Mouse (Mus musculus) MEL (cell line): ENCODE data around the gene Armc7.

Experiments
- CTCF ChIP-seq, 3 experiments: IDR thresholded peaks in 2 of 3; conservative IDR thresholded peaks in 1 of 3; 2 replicates each; pipeline ENCODE4 v1.5.1; 2011 to 2012; ENCODE audit warnings: low read length in 3 of 3, low read depth in 2 of 3, mild to moderate bottlenecking in 2 of 3, improper control_type of control experiment in 1 of 3, inconsistent platforms in 1 of 3, mixed read lengths in 1 of 3, moderate library complexity in 1 of 3; ENCODE audit not compliant: control insufficient read depth in 1 of 3, insufficient read depth in 1 of 3, poor library complexity in 1 of 3, severe bottlenecking in 1 of 3
- EP300 ChIP-seq, 2 experiments: IDR thresholded peaks; 2 replicates each; pipeline ENCODE4 v1.6.1; 2011; ENCODE audit warnings: improper control_type of control experiment in 2 of 2, low read length in 2 of 2, low read depth in 1 of 2, mild to moderate bottlenecking in 1 of 2
- GABPA ChIP-seq: IDR thresholded peaks from 2 replicates; pipeline ENCODE4 v1.6.1; 2012; ENCODE audit warnings: low read depth, mild to moderate bottlenecking, inconsistent platforms, low read length, improper control_type of control experiment, moderate library complexity
- GATA1 ChIP-seq: IDR thresholded peaks from 2 replicates; pipeline ENCODE4 v1.6.1; 2011; ENCODE audit warnings: low read depth, low read length, improper control_type of control experiment
- JUND ChIP-seq: IDR thresholded peaks from 2 replicates; pipeline ENCODE4 v1.6.1; 2011; ENCODE audit warnings: low read depth, mild to moderate bottlenecking, improper control_type of control experiment, low read length
- MEF2A ChIP-seq: IDR thresholded peaks from 2 replicates; pipeline ENCODE4 v1.6.1; 2014; ENCODE audit warnings: low read depth, mild to moderate bottlenecking, inconsistent platforms, low read length, improper control_type of control experiment; ENCODE audit not compliant: poor library complexity, insufficient replicate concordance, severe bottlenecking; ENCODE audit errors: extremely low read depth
- MYC ChIP-seq: IDR thresholded peaks from 2 replicates; pipeline ENCODE4 v1.6.1; 2011; ENCODE audit warnings: low read depth, mild to moderate bottlenecking, low read length, improper control_type of control experiment, moderate library complexity
- POLR2A ChIP-seq, 2 experiments: IDR thresholded peaks; 2 replicates each; pipeline ENCODE4 v1.6.1; 2011 to 2012; ENCODE audit warnings: low read length in 2 of 2, mild to moderate bottlenecking in 2 of 2, control low read depth in 1 of 2, improper control_type of control experiment in 1 of 2, low read depth in 1 of 2, moderate library complexity in 1 of 2; ENCODE audit not compliant: control insufficient read depth in 1 of 2, insufficient read depth in 1 of 2, poor library complexity in 1 of 2
- TAL1 ChIP-seq: IDR thresholded peaks from 2 replicates; pipeline ENCODE4 v1.6.1; 2012; ENCODE audit warnings: mild to moderate bottlenecking, inconsistent platforms, low read length, moderate library complexity, mixed read lengths
- TCF12 ChIP-seq: IDR thresholded peaks from 2 replicates; pipeline ENCODE4 v1.6.1; 2014; ENCODE audit warnings: low read depth, mild to moderate bottlenecking, inconsistent platforms, low read length, improper control_type of control experiment, moderate library complexity
- USF1 ChIP-seq: IDR thresholded peaks from 2 replicates; pipeline ENCODE4 v1.6.1; 2014; ENCODE audit warnings: low read depth, mild to moderate bottlenecking, inconsistent platforms, low read length, improper control_type of control experiment, moderate library complexity
- ZC3H11A ChIP-seq: IDR thresholded peaks from 2 replicates; pipeline ENCODE4 v1.6.1; 2012; ENCODE audit warnings: low read depth, mild to moderate bottlenecking, inconsistent platforms, low read length, improper control_type of control experiment
- ZMIZ1 ChIP-seq: IDR thresholded peaks from 2 replicates; pipeline ENCODE4 v1.6.1; 2012; ENCODE audit warnings: low read depth, mild to moderate bottlenecking, inconsistent platforms, low read length, improper control_type of control experiment, moderate library complexity

DNA sequence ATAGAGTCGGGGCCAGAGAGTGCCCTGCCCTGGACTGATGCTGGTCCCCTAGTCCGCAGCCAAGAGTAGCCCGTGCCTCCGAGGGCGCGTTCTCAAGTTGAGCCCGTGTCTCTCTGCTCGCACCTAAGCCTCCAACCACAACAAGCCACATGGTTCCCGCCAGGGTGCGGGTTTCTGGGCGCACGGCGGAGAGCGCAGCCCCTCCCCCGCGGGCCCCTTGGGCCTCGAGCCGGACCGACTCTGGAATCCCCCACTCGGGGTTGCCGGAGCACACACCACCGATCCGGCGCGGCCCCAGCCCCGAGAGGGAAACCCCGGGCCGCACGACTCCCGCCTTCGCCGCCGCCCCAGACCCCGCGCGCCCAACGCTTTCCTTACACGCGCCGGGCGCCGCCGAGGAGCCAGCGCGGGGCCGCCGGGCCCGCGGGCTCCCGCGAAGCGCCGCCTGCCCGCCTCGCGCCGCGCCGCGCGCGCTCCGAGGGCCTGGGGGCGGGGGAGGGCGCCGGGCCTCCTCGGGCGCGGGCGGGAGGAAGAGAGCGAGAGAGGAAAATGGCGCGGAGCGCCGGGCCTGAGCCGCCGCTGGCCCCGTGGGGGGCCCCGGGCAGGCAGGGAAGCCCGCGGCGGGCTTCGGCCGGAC is 60.1 kb downstream of the Armc7 start:
- peak; percentile 0 to 4; a peak in 1 of 4 replicates for TF ChIP-seq POLR2A (IDR thresholded peaks at IDR 0.05; ENCODE audit: control insufficient read depth in 1 of 2, insufficient read depth in 1 of 2, low read depth in 1 of 2, low read length in 2 of 2, poor library complexity in 1 of 2)
- TF ChIP-seq ZMIZ1 = no peak
- TF ChIP-seq CTCF (IDR thresholded peaks at IDR 0.05 in 2 of 3, conservative IDR thresholded peaks at IDR 0.05 in 1 of 3; ENCODE audit: control insufficient read depth in 1 of 3, insufficient read depth in 1 of 3, low read depth in 2 of 3, low read length in 3 of 3, poor library complexity in 1 of 3, severe bottlenecking in 1 of 3) = no peak
- 0 out of 2 replicates have a peak, but pooled peaks have one; percentile 13 for TF ChIP-seq TCF12
- no peak for TF ChIP-seq MYC
- TF ChIP-seq GABPA = no peak
- no peak for TF ChIP-seq EP300 (IDR thresholded peaks at IDR 0.05; ENCODE audit: low read depth in 1 of 2, low read length in 2 of 2)
- TF ChIP-seq MEF2A = no peak
- TF ChIP-seq GATA1 = no peak
- no peak for TF ChIP-seq USF1
- TF ChIP-seq ZC3H11A = no peak
- no peak for TF ChIP-seq JUND
- TF ChIP-seq TAL1 = no peak
